ENCODE assay signal across 8 mouse cellular contexts in genomic region chr11:73176186-73176585, GRCm38 (mm10). TPM values are rescaled to one million over a fixed set of nuclear protein-coding genes. Genes with fewer than 3 reads are reported as not detected.
DNase-seq lines count a peak whose midpoint lies in the region; ATAC-seq and TF ChIP-seq lines count a peak whose summit lies in the region.

No protein-coding gene starts in this region.

- TF ChIP-seq CTCF in liver, postnatal 0 days (IDR thresholded peaks at IDR 0.05; ENCODE audit: low read depth) = no peak

- no peak for DNase-seq in heart, postnatal 4 days
- no peak for DNase-seq in ES-E14 (ENCODE audit: low read depth, low spot score)
- no peak for DNase-seq in forebrain, embryonic 14.5 days (ENCODE audit: low spot score)
- no peak for DNase-seq in liver, postnatal 0 days
- no peak for DNase-seq in frontal cortex, postnatal 10 days (ENCODE audit: low spot score in 2 of 2)
- DNase-seq in thymus, postnatal 4 days = no peak

- H3K9ac ChIP-seq in heart, embryonic 14.5 days (ENCODE audit: low read length) = peak overlapping the region; percentile 95
- H3K9ac ChIP-seq in ES-E14 (ENCODE audit: insufficient read depth, low read depth, low read length, poor library complexity, severe bottlenecking) = peak overlapping the region; percentile 91
- H3K9ac ChIP-seq in forebrain, embryonic 14.5 days (ENCODE audit: low read length) = peak overlapping the region; percentile 86
- H3K9ac ChIP-seq in liver, postnatal 0 days (replicated peaks) = peak overlapping the region; percentile 99

- H3K36me3 ChIP-seq in heart, embryonic 14.5 days (ENCODE audit: control insufficient read depth, insufficient read depth, low read length) = peaks cover 47% of the 10 kb centered on the region
- peaks cover 5% of the 10 kb centered on the region for H3K36me3 ChIP-seq in ES-E14 (ENCODE audit: control insufficient read depth, insufficient read depth, low read length, poor library complexity, severe bottlenecking)
- H3K36me3 ChIP-seq in forebrain, embryonic 14.5 days (ENCODE audit: control insufficient read depth, insufficient read depth, low read length) = peaks cover 23% of the 10 kb centered on the region
- peaks cover 8% of the 10 kb centered on the region; the same call in 1 of the 2 replicates for H3K36me3 ChIP-seq in liver, postnatal 0 days (replicated peaks; ENCODE audit: insufficient read depth, low read length)

- H3K4me2 ChIP-seq in heart, embryonic 14.5 days (ENCODE audit: low read length) = peak overlapping the region; percentile 81
- peak overlapping the region; percentile 82 for H3K4me2 ChIP-seq in forebrain, embryonic 14.5 days (ENCODE audit: low read length)
- H3K4me2 ChIP-seq in liver, postnatal 0 days (ENCODE audit: low read depth, low read length) = peak overlapping the region; percentile 99

- H3K4me3 ChIP-seq in heart, embryonic 14.5 days (ENCODE audit: control insufficient read depth in 1 of 2, insufficient read depth in 1 of 2, low read depth in 1 of 2, low read length in 2 of 2) = peak overlapping the region; percentile 65 to 99
- H3K4me3 ChIP-seq in ES-E14 (ENCODE audit: insufficient read depth in 1 of 2, low read depth in 1 of 2, low read length in 2 of 2, poor library complexity in 1 of 2, severe bottlenecking in 1 of 2) = peak overlapping the region; percentile 97 to 100
- H3K4me3 ChIP-seq in forebrain, embryonic 14.5 days (ENCODE audit: low read depth, low read length) = peak overlapping the region; percentile 93
- peak overlapping the region; percentile 97 for H3K4me3 ChIP-seq in liver, postnatal 0 days (ENCODE audit: low read depth, low read length)

- WGBS in heart, embryonic 14.5 days = under 1% methylated on average over 15 of the region's 15 CpGs
- WGBS in forebrain, embryonic 14.5 days = 2% methylated on average over 15 of the region's 15 CpGs
- under 1% methylated on average over 15 of the region's 15 CpGs for WGBS in liver, postnatal 0 days (ENCODE audit: insufficient replicate concordance)

- in situ Hi-C loops in ES-E14 (cut with MboI; ENCODE audit: low sequenced_read_pairs in 2 of 2, unreplicated experiment in 2 of 2) = no loop called here

- peaks cover 20 to 40% of the 10 kb centered on the region in 2 experiments for H3K4me1 ChIP-seq in heart, embryonic 14.5 days (ENCODE audit: control insufficient read depth in 2 of 2, insufficient read depth in 2 of 2, low read length in 2 of 2)
- H3K4me1 ChIP-seq in ES-E14 (ENCODE audit: control insufficient read depth in 2 of 2, insufficient read depth in 2 of 2, low read length in 2 of 2, poor library complexity in 1 of 2) = peaks cover 0 to 5% of the 10 kb centered on the region in 2 experiments; a peak in 2 of 4 replicates
- H3K4me1 ChIP-seq in forebrain, embryonic 14.5 days (ENCODE audit: control insufficient read depth, insufficient read depth, low read length) = peaks cover 23% of the 10 kb centered on the region
- peaks cover 31% of the 10 kb centered on the region for H3K4me1 ChIP-seq in liver, postnatal 0 days (ENCODE audit: insufficient read depth)

- TF ChIP-seq EP300 in liver, postnatal 0 days (IDR thresholded peaks at IDR 0.05; ENCODE audit: low read depth) = no peak

- H3K27me3 ChIP-seq in heart, embryonic 14.5 days (ENCODE audit: control insufficient read depth, insufficient read depth, low read length) = no peaks in the 10 kb centered on the region
- H3K27me3 ChIP-seq in forebrain, embryonic 14.5 days (replicated peaks; ENCODE audit: control insufficient read depth, insufficient read depth, low read length) = no peaks in the 10 kb centered on the region
- H3K27me3 ChIP-seq in liver, postnatal 0 days (ENCODE audit: insufficient read depth, low read length) = no peaks in the 10 kb centered on the region

- ATAC-seq in heart, embryonic 14.5 days (ENCODE audit: insufficient number of reproducible peaks, insufficient read depth, low FRiP score, low read depth) = no peak
- ATAC-seq in forebrain, embryonic 14.5 days = no peak
- ATAC-seq in liver, postnatal 0 days = no peak
- no peak for ATAC-seq in megakaryocyte-erythroid progenitor cell, adult 5-6 weeks (replicated peaks; ENCODE audit: low FRiP score, low TSS enrichment, poor library complexity, severe bottlenecking)

- peak overlapping the region in 1 of 2 experiments; percentile 76; a peak in 1 of 4 replicates for H3K27ac ChIP-seq in heart, embryonic 14.5 days (replicated peaks in 1 of 2; ENCODE audit: control insufficient read depth in 1 of 2, insufficient read depth in 1 of 2, low read depth in 2 of 2, low read length in 2 of 2)
- H3K27ac ChIP-seq in ES-E14 (ENCODE audit: insufficient read depth, low read depth, low read length, poor library complexity, severe bottlenecking) = no peak overlapping the region
- peak overlapping the region; percentile 71 for H3K27ac ChIP-seq in forebrain, embryonic 14.5 days (ENCODE audit: low read depth, low read length)
- H3K27ac ChIP-seq in liver, postnatal 0 days (ENCODE audit: low read depth) = peak overlapping the region; percentile 88

- H3K9me3 ChIP-seq in heart, embryonic 14.5 days (ENCODE audit: control insufficient read depth, low read length) = no peaks in the 10 kb centered on the region
- no peaks in the 10 kb centered on the region for H3K9me3 ChIP-seq in ES-E14 (ENCODE audit: control insufficient read depth, insufficient read depth, low read depth, low read length)
- H3K9me3 ChIP-seq in forebrain, embryonic 14.5 days (replicated peaks; ENCODE audit: control insufficient read depth, low read length) = no peaks in the 10 kb centered on the region
- no peaks in the 10 kb centered on the region for H3K9me3 ChIP-seq in liver, postnatal 0 days (ENCODE audit: low read length)

TF ChIP-seq in ES-E14, 5 proteins besides CTCF, POLR2A, EP300 and RAD21:
- TF ChIP-seq ZNF384 (IDR thresholded peaks at IDR 0.05; ENCODE audit: low read depth, low read length) (no peak), HCFC1 (IDR thresholded peaks at IDR 0.05; ENCODE audit: borderline replicate concordance, insufficient read depth, low read length) (no peak), CHD2 (IDR thresholded peaks at IDR 0.05; ENCODE audit: low read depth, low read length) (no peak), ZC3H11A (IDR thresholded peaks at IDR 0.05; ENCODE audit: borderline replicate concordance, low read depth, low read length) (no peak), MAFK (IDR thresholded peaks at IDR 0.05; ENCODE audit: insufficient read depth, low read depth, low read length) (no peak)

RNA-seq across cellular contexts. Expression of gene Emc6, which starts 0.7 kb away (rescaled TPM):
- polyA plus RNA-seq in heart, embryonic 14.5 days (2014; fragmentation: Nextera tagmentation; extraction: Ambion mirVana) = 114 and 121 TPM in 2 replicates
- total RNA-seq in heart, postnatal 4 days (2021) = 10 to 100 TPM; 66.3 to 67.9 TPM
- total RNA-seq in ES-E14 (2012; rRNA removed) = 80.7 and 95.4 TPM in 2 replicates
- 140 and 163 TPM in 2 replicates for polyA plus RNA-seq in forebrain, embryonic 14.5 days (2014; fragmentation: Nextera tagmentation; extraction: Ambion mirVana)
- polyA plus RNA-seq in liver, postnatal 0 days (2015; fragmentation: Nextera tagmentation; extraction: Ambion mirVana) = 169 and 174 TPM in 2 replicates
- total RNA-seq in megakaryocyte-erythroid progenitor cell, adult 5-6 weeks (2014; fragmentation: Nextera tagmentation) = 77.1 and 79.8 TPM in 2 replicates
- 34.1 and 53.7 TPM in 2 replicates for total RNA-seq in megakaryocyte-erythroid progenitor cell, adult 5-6 weeks (2017)

RNA-seq across cellular contexts. Expression of gene Tax1bp3, which starts 0.7 kb away (rescaled TPM):
- 270 TPM in 2 replicates for polyA plus RNA-seq in heart, embryonic 14.5 days (2014; fragmentation: Nextera tagmentation; extraction: Ambion mirVana)
- 100 to 1,000 TPM; 109 to 112 TPM for total RNA-seq in heart, postnatal 4 days (2021)
- total RNA-seq in ES-E14 (2012; rRNA removed) = 18.4 and 55.0 TPM in 2 replicates
- polyA plus RNA-seq in forebrain, embryonic 14.5 days (2014; fragmentation: Nextera tagmentation; extraction: Ambion mirVana) = 193 and 203 TPM in 2 replicates
- 32.7 and 35.6 TPM in 2 replicates for polyA plus RNA-seq in liver, postnatal 0 days (2015; fragmentation: Nextera tagmentation; extraction: Ambion mirVana)
- 3.8 and 5.6 TPM in 2 replicates for total RNA-seq in megakaryocyte-erythroid progenitor cell, adult 5-6 weeks (2014; fragmentation: Nextera tagmentation)
- total RNA-seq in megakaryocyte-erythroid progenitor cell, adult 5-6 weeks (2017) = 1.2 and 5.5 TPM in 2 replicates

RNA-seq across cellular contexts. Expression of gene P2rx5, which starts 16.0 kb away (rescaled TPM):
- polyA plus RNA-seq in heart, embryonic 14.5 days (2014; fragmentation: Nextera tagmentation; extraction: Ambion mirVana) = 1.3 and 1.6 TPM in 2 replicates
- total RNA-seq in heart, postnatal 4 days (2021) = 1 to 10 TPM; 3.9 to 5.0 TPM
- total RNA-seq in ES-E14 (2012; rRNA removed) = 1.7 and 1.9 TPM in 2 replicates
- polyA plus RNA-seq in forebrain, embryonic 14.5 days (2014; fragmentation: Nextera tagmentation; extraction: Ambion mirVana) = 0.78 and 0.93 TPM in 2 replicates
- polyA plus RNA-seq in liver, postnatal 0 days (2015; fragmentation: Nextera tagmentation; extraction: Ambion mirVana) = 0.11 and 0.21 TPM in 2 replicates
- 1.7 TPM in 1 of 2 replicates, not detected in the other for total RNA-seq in megakaryocyte-erythroid progenitor cell, adult 5-6 weeks (2014; fragmentation: Nextera tagmentation)
- not detected in 2 replicates for total RNA-seq in megakaryocyte-erythroid progenitor cell, adult 5-6 weeks (2017)

RNA-seq across cellular contexts. Expression of gene Ctns, which starts 22.7 kb away (rescaled TPM):
- 12.3 and 14.0 TPM in 2 replicates for polyA plus RNA-seq in heart, embryonic 14.5 days (2014; fragmentation: Nextera tagmentation; extraction: Ambion mirVana)
- 1 to 10 TPM; 8.4 to 8.7 TPM for total RNA-seq in heart, postnatal 4 days (2021)
- 15.8 and 22.1 TPM in 2 replicates for total RNA-seq in ES-E14 (2012; rRNA removed)
- 17.6 and 19.7 TPM in 2 replicates for polyA plus RNA-seq in forebrain, embryonic 14.5 days (2014; fragmentation: Nextera tagmentation; extraction: Ambion mirVana)
- polyA plus RNA-seq in liver, postnatal 0 days (2015; fragmentation: Nextera tagmentation; extraction: Ambion mirVana) = 7.3 and 8.4 TPM in 2 replicates
- total RNA-seq in megakaryocyte-erythroid progenitor cell, adult 5-6 weeks (2014; fragmentation: Nextera tagmentation) = 12.0 and 13.2 TPM in 2 replicates
- total RNA-seq in megakaryocyte-erythroid progenitor cell, adult 5-6 weeks (2017) = 4.0 and 9.5 TPM in 2 replicates

RNA-seq across cellular contexts. Expression of gene Shpk, which starts 23.1 kb away (rescaled TPM):
- polyA plus RNA-seq in heart, embryonic 14.5 days (2014; fragmentation: Nextera tagmentation; extraction: Ambion mirVana) = 0.41 and 0.66 TPM in 2 replicates
- 1 to 10 TPM in 1 of 2 experiments, under 1 TPM in 1; 0.95 to 1.1 TPM for total RNA-seq in heart, postnatal 4 days (2021)
- total RNA-seq in ES-E14 (2012; rRNA removed) = 1.3 and 2.3 TPM in 2 replicates
- polyA plus RNA-seq in forebrain, embryonic 14.5 days (2014; fragmentation: Nextera tagmentation; extraction: Ambion mirVana) = 1.1 and 1.5 TPM in 2 replicates
- 8.1 and 8.2 TPM in 2 replicates for polyA plus RNA-seq in liver, postnatal 0 days (2015; fragmentation: Nextera tagmentation; extraction: Ambion mirVana)
- 2.5 and 8.5 TPM in 2 replicates for total RNA-seq in megakaryocyte-erythroid progenitor cell, adult 5-6 weeks (2014; fragmentation: Nextera tagmentation)
- 0.80 and 3.3 TPM in 2 replicates for total RNA-seq in megakaryocyte-erythroid progenitor cell, adult 5-6 weeks (2017)
